ENCODE assay signal across 8 mouse cellular contexts in the genomic region with DNA sequence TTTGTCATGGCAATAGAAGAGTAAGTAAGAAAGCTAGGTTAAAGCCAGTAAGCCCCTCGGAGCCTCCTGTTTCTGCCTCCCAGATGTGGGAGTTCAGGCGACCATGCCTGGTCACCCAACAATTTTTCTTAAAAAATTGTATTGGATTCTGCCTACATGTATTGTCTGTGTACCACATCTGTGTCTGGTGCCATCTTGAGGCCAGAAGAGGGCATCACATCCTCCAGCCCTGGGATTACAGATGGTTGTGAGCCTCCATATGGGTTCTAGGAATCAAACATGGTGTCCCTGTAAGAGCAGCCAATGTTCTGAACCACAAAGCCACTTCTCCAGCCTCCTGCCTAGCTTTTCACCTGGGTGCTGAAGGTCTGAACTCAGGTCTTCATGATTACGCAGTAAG. TPM values are rescaled to one million over a fixed set of nuclear protein-coding genes. Genes with fewer than 3 reads are reported as not detected.
DNase-seq lines count a peak whose midpoint lies in the region; ATAC-seq and TF ChIP-seq lines count a peak whose summit lies in the region.

No protein-coding gene starts in this region.

- no peaks in the 10 kb centered on the region for H3K9me3 ChIP-seq in forebrain, embryonic 15.5 days

- peak; percentile 27 to 50 for DNase-seq in adrenal gland, adult 18-20 months (ENCODE audit: low spot score in 2 of 2)
- no peak for DNase-seq in adrenal gland, adult 8-10 months
- peak in 1 of 2 experiments; percentile 44 for DNase-seq in layer of hippocampus, adult 2 months (ENCODE audit: low spot score in 2 of 2)
- DNase-seq in layer of hippocampus, postnatal 14 days (ENCODE audit: low spot score in 2 of 2) = no peak
- DNase-seq in R1 (ENCODE audit: low read depth, low spot score) = peak; percentile 59
- DNase-seq in heart, postnatal 10 days = peak; percentile 57 to 68
- DNase-seq in lung, postnatal 25 days (ENCODE audit: low spot score) = peak; percentile 51

- WGBS in forebrain, embryonic 15.5 days = 92% methylated on average over 3 of the region's 3 CpGs

- no peaks in the 10 kb centered on the region for H3K4me1 ChIP-seq in forebrain, embryonic 15.5 days

- no peak overlapping the region for H3K4me3 ChIP-seq in layer of hippocampus, adult 2 months
- H3K4me3 ChIP-seq in forebrain, embryonic 15.5 days = no peak overlapping the region

- H3K4me2 ChIP-seq in forebrain, embryonic 15.5 days (replicated peaks) = no peak overlapping the region

- TF ChIP-seq CTCF in layer of hippocampus, adult 2 months (conservative IDR thresholded peaks at IDR 0.05) = peak; percentile 83

- no peaks in the 10 kb centered on the region for H3K27me3 ChIP-seq in forebrain, embryonic 15.5 days

- no peak for ATAC-seq in forebrain, embryonic 15.5 days (replicated peaks)

- H3K36me3 ChIP-seq in forebrain, embryonic 15.5 days = no peaks in the 10 kb centered on the region

- intact Hi-C loops in heart, postnatal 10 days (cut with DNase I) = loop anchor here (2.0 kb wide), 2 partner anchors 318 to 326 kb away; no protein-coding TSS in a partner anchor

- no peak overlapping the region for H3K27ac ChIP-seq in layer of hippocampus, adult 2 months
- H3K27ac ChIP-seq in forebrain, embryonic 15.5 days (replicated peaks) = no peak overlapping the region

- H3K9ac ChIP-seq in forebrain, embryonic 15.5 days (replicated peaks) = no peak overlapping the region

RNA-seq across cellular contexts. Expression of gene Otulin, which starts 12.4 kb away (rescaled TPM):
- total RNA-seq in adrenal gland, adult 18-20 months (2021) = 10 to 100 TPM; 29.7 to 36.2 TPM
- 10 to 100 TPM; 37.2 to 42.8 (median 40.0) TPM for total RNA-seq in adrenal gland, adult 8-10 months (2022)
- total RNA-seq in layer of hippocampus, adult 2 months (2021) = 10 to 100 TPM; 19.4 to 23.1 TPM
- total RNA-seq in layer of hippocampus, postnatal 14 days (2021) = 10 to 100 TPM; 22.0 to 22.4 TPM
- total RNA-seq in heart, postnatal 10 days (2021) = 10 to 100 TPM; 38.2 to 43.5 TPM
- 28.6 and 30.7 TPM in 2 replicates for polyA plus RNA-seq in forebrain, embryonic 15.5 days (2015; fragmentation: Nextera tagmentation; extraction: Ambion mirVana)

RNA-seq across cellular contexts. Expression of gene Otulinl, which starts 38.5 kb away (rescaled TPM):
- total RNA-seq in adrenal gland, adult 18-20 months (2021) = 1 to 10 TPM; 5.6 to 7.7 TPM
- total RNA-seq in adrenal gland, adult 8-10 months (2022) = 10 to 100 TPM in 1 of 4 experiments, 1 to 10 TPM in 3; 4.5 to 14.4 (median 7.6) TPM
- 10 to 100 TPM; 27.6 to 31.8 TPM for total RNA-seq in layer of hippocampus, adult 2 months (2021)
- total RNA-seq in layer of hippocampus, postnatal 14 days (2021) = 10 to 100 TPM; 31.1 to 32.0 TPM
- total RNA-seq in heart, postnatal 10 days (2021) = 1 to 10 TPM; 1.2 to 3.6 TPM
- polyA plus RNA-seq in forebrain, embryonic 15.5 days (2015; fragmentation: Nextera tagmentation; extraction: Ambion mirVana) = 10.2 and 12.5 TPM in 2 replicates

Comparison
In these comparisons a context has a peak if more than half of its experiments do, and no peak if none do; other contexts are left out.
1. DNase-seq: peak in adrenal gland, adult 18-20 months (2 of 2), R1 (single experiment), heart, postnatal 10 days (2 of 2) and lung, postnatal 25 days (single experiment); none in adrenal gland, adult 8-10 months (single experiment) and layer of hippocampus, postnatal 14 days (0 of 2).